Mouse (Mus musculus): Measurements from ENCODE around the gene Cdk5. TPM values are rescaled to one million over a fixed set of nuclear protein-coding genes. Genes with fewer than 3 reads are reported as not detected.

The Cdk5 gene
- total and polyA plus RNA-seq, 3 experiments: 19.9 to 42.7 (median 21.7) TPM

DNA sequence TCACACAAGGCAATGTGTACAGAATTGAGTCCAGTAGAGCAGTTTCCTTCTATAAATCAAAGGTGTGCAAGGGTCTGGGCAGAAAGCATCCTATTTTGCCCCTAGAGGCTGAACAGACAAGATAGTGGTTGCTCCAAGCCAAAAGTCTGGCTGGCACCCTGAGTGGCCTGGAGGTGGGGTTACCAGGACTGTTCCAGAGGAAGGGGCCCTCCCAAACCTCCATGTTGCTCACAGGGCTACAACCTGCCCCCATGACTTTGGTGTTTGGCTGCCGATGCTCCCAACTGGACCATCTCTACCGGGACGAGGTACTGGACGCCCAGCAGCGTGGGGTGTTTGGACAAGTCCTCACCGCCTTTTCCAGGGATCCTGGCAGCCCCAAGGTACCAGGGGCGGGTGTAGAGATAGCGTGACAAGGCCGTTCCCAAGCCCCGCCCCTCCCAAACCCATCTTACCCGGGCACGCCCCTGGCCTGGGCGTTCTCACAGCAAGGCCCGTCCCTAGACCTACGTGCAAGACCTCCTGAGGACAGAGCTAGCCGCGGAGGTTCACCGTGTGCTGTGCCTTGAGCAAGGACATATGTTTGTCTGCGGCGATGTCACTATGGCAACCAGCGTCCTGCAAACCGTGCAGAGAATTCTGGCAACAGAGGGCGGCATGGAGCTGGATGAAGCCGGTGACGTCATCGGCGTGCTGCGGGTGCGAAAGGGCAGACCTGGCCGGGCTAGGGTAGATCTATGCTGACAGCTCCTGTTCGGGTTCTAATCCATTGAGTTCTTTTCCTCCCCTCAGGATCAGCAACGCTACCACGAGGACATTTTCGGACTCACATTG is 40.1 kb downstream of the Cdk5 start:
- TF ChIP-seq EP300 (IDR thresholded peaks at IDR 0.05; ENCODE audit: insufficient read depth, low read depth, low read length) (peak; percentile 92), POLR2A (IDR thresholded peaks at IDR 0.05; ENCODE audit: insufficient read depth, low read depth, low read length) (no peak; the same call in none of the 2 replicates), CTCF (IDR thresholded peaks at IDR 0.05) (peak; percentile 63)
- 8% methylated on average over 34 of the region's 34 CpGs for WGBS
- Histone ChIP-seq H3K27me3 (ENCODE audit: control insufficient read depth, insufficient read depth, low read length) (no peaks in the 10 kb centered on the region), H3K79me2 (replicated peaks; ENCODE audit: control insufficient read depth, insufficient read depth, low read length) (no peaks in the 10 kb centered on the region), H3K4me3 (peak overlapping the region; percentile 48), H3K36me3 (ENCODE audit: control insufficient read depth, insufficient read depth, low read length) (peaks cover 5% of the 10 kb centered on the region; the same call in 1 of the 2 replicates), H3K27ac (peak overlapping the region; percentile 69), H3K4me1 (ENCODE audit: control insufficient read depth, insufficient read depth, low read length) (peaks cover 12% of the 10 kb centered on the region), H3K9ac (ENCODE audit: low read depth, low read length) (peak overlapping the region; percentile 24)
- intact Hi-C loops (cut with DNase I): no loop called here
- DNase-seq: peak; percentile 88 to 90

DNA sequence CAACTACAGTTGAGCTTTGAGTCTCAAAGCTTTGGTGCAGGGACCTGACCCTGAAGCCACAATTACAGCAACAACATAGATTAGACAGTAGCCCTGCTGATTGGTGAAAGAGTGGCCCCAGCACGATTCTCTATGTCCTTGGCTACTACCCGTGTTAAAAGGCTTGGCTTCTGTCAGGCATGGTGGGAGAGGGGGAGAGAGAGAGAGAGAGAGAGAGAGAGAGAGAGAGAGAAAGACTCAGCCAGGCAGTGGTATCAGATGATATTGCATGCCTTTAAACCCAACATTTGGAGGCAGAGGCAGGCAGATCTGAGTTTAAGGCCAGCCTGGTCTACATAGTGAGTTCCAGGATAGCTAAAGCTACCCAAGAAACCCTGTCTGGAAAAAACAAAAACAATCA is 41.3 kb downstream of the Cdk5 start:
- Histone ChIP-seq H3K79me2 (replicated peaks; ENCODE audit: control insufficient read depth, insufficient read depth, low read length) (no peaks in the 10 kb centered on the region), H3K27ac (no peak overlapping the region), H3K36me3 (ENCODE audit: control insufficient read depth, insufficient read depth, low read length) (peaks cover 5% of the 10 kb centered on the region; the same call in 1 of the 2 replicates), H3K4me1 (ENCODE audit: control insufficient read depth, insufficient read depth, low read length) (peaks cover 9% of the 10 kb centered on the region), H3K27me3 (ENCODE audit: control insufficient read depth, insufficient read depth, low read length) (no peaks in the 10 kb centered on the region), H3K9ac (ENCODE audit: low read depth, low read length) (no peak overlapping the region), H3K4me3 (no peak overlapping the region)
- TF ChIP-seq CTCF (IDR thresholded peaks at IDR 0.05) (no peak), EP300 (IDR thresholded peaks at IDR 0.05; ENCODE audit: insufficient read depth, low read depth, low read length) (no peak), POLR2A (IDR thresholded peaks at IDR 0.05; ENCODE audit: insufficient read depth, low read depth, low read length) (no peak)
- intact Hi-C loops (cut with DNase I): no loop called here
- no peak for DNase-seq
- 60% methylated on average over 2 of the region's 2 CpGs for WGBS

DNA sequence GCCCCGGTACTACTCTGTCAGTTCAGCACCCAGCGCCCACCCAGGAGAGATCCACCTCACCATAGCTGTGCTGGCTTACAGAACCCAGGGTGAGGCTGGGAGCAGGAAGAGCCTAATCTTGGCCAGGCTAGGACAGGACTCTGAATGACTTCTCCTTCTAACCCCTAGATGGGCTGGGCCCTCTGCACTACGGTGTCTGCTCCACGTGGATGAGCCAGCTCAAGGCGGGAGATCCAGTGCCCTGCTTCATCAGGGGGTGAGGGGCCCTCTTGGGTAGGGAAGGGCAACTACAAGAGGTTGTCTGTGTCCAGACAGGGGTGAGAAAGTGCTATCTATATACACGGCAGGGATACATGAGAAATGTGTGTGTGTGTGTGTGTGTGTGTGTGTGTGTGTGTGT is 41.8 kb downstream of the Cdk5 start:
- Histone ChIP-seq H3K27ac (no peak overlapping the region), H3K36me3 (ENCODE audit: control insufficient read depth, insufficient read depth, low read length) (peaks cover 5% of the 10 kb centered on the region; the same call in 1 of the 2 replicates), H3K9ac (ENCODE audit: low read depth, low read length) (no peak overlapping the region), H3K4me1 (ENCODE audit: control insufficient read depth, insufficient read depth, low read length) (peaks cover 9% of the 10 kb centered on the region), H3K4me3 (no peak overlapping the region), H3K79me2 (replicated peaks; ENCODE audit: control insufficient read depth, insufficient read depth, low read length) (no peaks in the 10 kb centered on the region), H3K27me3 (ENCODE audit: control insufficient read depth, insufficient read depth, low read length) (no peaks in the 10 kb centered on the region)
- no peak for DNase-seq
- WGBS: 78% methylated on average over 6 of the region's 6 CpGs
- TF ChIP-seq POLR2A (IDR thresholded peaks at IDR 0.05; ENCODE audit: insufficient read depth, low read depth, low read length) (no peak), CTCF (IDR thresholded peaks at IDR 0.05) (no peak), EP300 (IDR thresholded peaks at IDR 0.05; ENCODE audit: insufficient read depth, low read depth, low read length) (no peak)
- intact Hi-C loops (cut with DNase I): no loop called here

DNA sequence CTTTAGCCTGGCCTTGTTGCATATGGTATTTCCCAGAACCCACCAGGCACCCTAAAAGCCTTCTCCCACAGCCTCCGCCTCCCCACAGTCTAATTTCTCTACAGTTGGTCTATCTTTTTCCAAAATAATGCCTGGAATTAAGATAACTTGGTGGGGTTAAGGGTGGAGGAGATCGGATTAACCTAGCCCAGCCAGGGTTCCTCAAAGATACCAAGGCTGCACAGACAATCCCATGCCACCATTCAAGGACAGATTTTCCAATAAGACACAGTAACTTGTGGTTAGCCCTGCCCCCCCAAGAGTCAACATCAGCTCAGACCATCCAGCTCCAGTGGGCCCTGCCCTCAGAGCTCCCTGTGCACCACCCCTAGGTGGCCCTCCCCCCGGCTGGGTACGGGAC is 42.8 kb downstream of the Cdk5 start:
- no peak for TF ChIP-seq EP300 (IDR thresholded peaks at IDR 0.05; ENCODE audit: insufficient read depth, low read depth, low read length)
- no peak for TF ChIP-seq POLR2A (IDR thresholded peaks at IDR 0.05; ENCODE audit: insufficient read depth, low read depth, low read length)
- no peak for TF ChIP-seq CTCF (IDR thresholded peaks at IDR 0.05)
- H3K4me3 ChIP-seq: no peak overlapping the region
- intact Hi-C loops (cut with DNase I): no loop called here
- H3K36me3 ChIP-seq (ENCODE audit: control insufficient read depth, insufficient read depth, low read length): peaks cover 5% of the 10 kb centered on the region; the same call in 1 of the 2 replicates
- DNase-seq: no peak
- peaks cover 8% of the 10 kb centered on the region for H3K4me1 ChIP-seq (ENCODE audit: control insufficient read depth, insufficient read depth, low read length)
- no peak overlapping the region for H3K9ac ChIP-seq (ENCODE audit: low read depth, low read length)
- no peak overlapping the region for H3K27ac ChIP-seq
- H3K79me2 ChIP-seq (replicated peaks; ENCODE audit: control insufficient read depth, insufficient read depth, low read length): no peaks in the 10 kb centered on the region
- 83% methylated on average over 4 of the region's 4 CpGs for WGBS
- no peaks in the 10 kb centered on the region for H3K27me3 ChIP-seq (ENCODE audit: control insufficient read depth, insufficient read depth, low read length)

DNA sequence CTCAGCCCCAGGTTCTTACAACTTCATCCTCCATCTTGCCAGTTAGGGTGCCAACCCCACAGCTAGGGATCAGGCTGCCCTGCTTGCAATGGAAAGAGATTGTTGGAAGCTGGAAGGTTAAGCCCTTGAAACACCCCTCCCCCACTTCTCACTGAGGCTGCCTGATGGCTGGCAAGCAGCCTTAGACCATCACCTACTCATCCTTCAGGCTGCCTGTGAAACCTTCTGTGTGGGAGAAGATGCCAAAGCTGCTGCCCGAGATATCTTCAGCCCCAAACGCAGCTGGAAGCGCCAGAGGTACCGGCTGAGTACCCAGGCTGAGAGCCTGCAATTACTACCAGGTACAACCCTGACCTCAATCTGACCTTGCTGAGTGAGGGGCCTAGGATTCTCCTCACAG is 43.8 kb downstream of the Cdk5 start:
- no peaks in the 10 kb centered on the region for H3K27me3 ChIP-seq (ENCODE audit: control insufficient read depth, insufficient read depth, low read length)
- H3K4me1 ChIP-seq (ENCODE audit: control insufficient read depth, insufficient read depth, low read length): peaks cover 6% of the 10 kb centered on the region
- DNase-seq: no peak
- TF ChIP-seq EP300 (IDR thresholded peaks at IDR 0.05; ENCODE audit: insufficient read depth, low read depth, low read length): no peak
- TF ChIP-seq POLR2A (IDR thresholded peaks at IDR 0.05; ENCODE audit: insufficient read depth, low read depth, low read length): no peak
- no peak for TF ChIP-seq CTCF (IDR thresholded peaks at IDR 0.05)
- peaks cover 5% of the 10 kb centered on the region; the same call in 1 of the 2 replicates for H3K36me3 ChIP-seq (ENCODE audit: control insufficient read depth, insufficient read depth, low read length)
- 81% methylated on average over 4 of the region's 4 CpGs for WGBS
- H3K4me3 ChIP-seq: no peak overlapping the region
- intact Hi-C loops (cut with DNase I): no loop called here
- no peaks in the 10 kb centered on the region for H3K79me2 ChIP-seq (replicated peaks; ENCODE audit: control insufficient read depth, insufficient read depth, low read length)
- no peak overlapping the region for H3K9ac ChIP-seq (ENCODE audit: low read depth, low read length)
- no peak overlapping the region for H3K27ac ChIP-seq

DNA sequence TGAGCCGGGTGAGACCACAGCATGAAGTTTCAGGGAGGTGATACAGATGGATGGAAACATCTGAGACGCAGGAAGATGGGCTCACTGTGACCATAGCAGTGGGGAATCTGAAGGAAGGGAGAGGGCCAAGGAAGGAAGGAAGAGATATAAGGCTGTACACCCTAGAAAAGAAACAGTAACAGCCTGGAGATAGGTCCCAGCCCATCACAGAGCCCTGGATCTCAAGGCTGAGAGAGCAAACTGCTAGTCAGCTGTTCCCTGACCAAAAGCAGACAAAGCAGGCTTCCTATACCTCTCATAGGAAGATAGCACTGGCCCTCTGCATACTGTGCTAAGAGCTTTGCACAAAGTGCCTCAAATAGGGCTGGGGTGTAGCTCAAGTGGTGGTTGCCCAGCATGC is 44.6 kb downstream of the Cdk5 start:
- no peaks in the 10 kb centered on the region for H3K36me3 ChIP-seq (ENCODE audit: control insufficient read depth, insufficient read depth, low read length)
- no peak overlapping the region for H3K4me3 ChIP-seq
- H3K27ac ChIP-seq: no peak overlapping the region
- TF ChIP-seq POLR2A (IDR thresholded peaks at IDR 0.05; ENCODE audit: insufficient read depth, low read depth, low read length): no peak
- TF ChIP-seq EP300 (IDR thresholded peaks at IDR 0.05; ENCODE audit: insufficient read depth, low read depth, low read length): no peak
- no peak for TF ChIP-seq CTCF (IDR thresholded peaks at IDR 0.05)
- no peaks in the 10 kb centered on the region for H3K27me3 ChIP-seq (ENCODE audit: control insufficient read depth, insufficient read depth, low read length)
- H3K9ac ChIP-seq (ENCODE audit: low read depth, low read length): no peak overlapping the region
- intact Hi-C loops (cut with DNase I): no loop called here
- H3K79me2 ChIP-seq (replicated peaks; ENCODE audit: control insufficient read depth, insufficient read depth, low read length): no peaks in the 10 kb centered on the region
- 59% methylated on average over 2 of the region's 2 CpGs for WGBS
- H3K4me1 ChIP-seq (ENCODE audit: control insufficient read depth, insufficient read depth, low read length): peaks cover 3% of the 10 kb centered on the region
- DNase-seq: no peak
